Mouse (Mus musculus): ENCODE results near the gene Olfr45.

DNA sequence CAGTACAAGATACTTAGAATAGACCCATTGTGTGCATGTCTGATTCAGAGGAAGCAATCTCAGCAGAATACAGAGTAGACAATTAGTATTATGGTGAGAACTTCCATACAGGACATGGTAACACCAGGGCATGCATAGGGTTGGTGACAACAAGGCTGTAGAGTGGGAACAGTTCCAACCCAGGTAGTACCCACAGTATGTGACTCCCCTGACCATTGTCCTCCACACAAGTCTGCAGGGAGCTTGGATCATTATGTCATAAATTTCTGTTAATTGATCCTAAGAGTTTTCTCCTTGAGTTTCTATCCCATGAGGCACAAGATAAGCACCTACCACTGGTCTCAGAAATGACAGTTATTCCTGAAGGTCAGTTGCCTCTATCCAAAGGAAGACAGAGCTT, 15.2 kb downstream of the Olfr45 start, which contains the start of gene Olfr541:
- no peak for TF ChIP-seq CTCF (IDR thresholded peaks at IDR 0.05)
- no peak for TF ChIP-seq POLR2A (IDR thresholded peaks at IDR 0.05; ENCODE audit: insufficient read depth, low read depth, low read length)
- no peak for TF ChIP-seq EP300 (IDR thresholded peaks at IDR 0.05; ENCODE audit: insufficient read depth, low read depth, low read length)

Measured in heart, adult 2 months (tissue).